ENCODE assay signal across 14 mouse cellular contexts in genomic region chr14:21631665-21632200, GRCm38 (mm10).
A peak's percentile ranks its signal among the peaks of the same experiment; 100 is the strongest.
DNase-seq lines count a peak whose midpoint lies in the region; ATAC-seq lines count a peak whose summit lies in the region.
"Had no signal": no experiment of that assay in that cellular context is flagged by ENCODE, and none has a peak within 500 bp of the region (broad histone marks: within the 10 kb centered on the region; RNA-seq: fewer than 3 reads in every experiment).

No protein-coding gene starts in this region.

- no peak overlapping the region for H3K4me2 ChIP-seq in forebrain, embryonic 16.5 days (ENCODE audit: low read length)
- H3K4me2 ChIP-seq in neural tube, embryonic 13.5 days = no peak overlapping the region
- H3K4me2 ChIP-seq in limb, embryonic 15.5 days = no peak overlapping the region
- H3K4me2 ChIP-seq: heart, embryonic 15.5 days; liver, embryonic 13.5 days had no signal

- H3K27ac ChIP-seq in forebrain, embryonic 10.5 days = 0 out of 2 replicates have a peak overlapping the region, but pooled peaks have one; percentile 2
- no peak overlapping the region for H3K27ac ChIP-seq in forebrain, embryonic 16.5 days (ENCODE audit: low read length)
- peak overlapping the region; percentile 49; the same call in 1 of the 2 replicates for H3K27ac ChIP-seq in neural tube, embryonic 13.5 days (replicated peaks)
- H3K27ac ChIP-seq in limb, embryonic 15.5 days = peak overlapping the region; percentile 12; the same call in 1 of the 2 replicates
- H3K27ac ChIP-seq: heart, embryonic 15.5 days; liver, embryonic 13.5 days had no signal

- no peaks in the 10 kb centered on the region for H3K27me3 ChIP-seq in forebrain, embryonic 10.5 days (ENCODE audit: poor library complexity, severe bottlenecking)
- no peaks in the 10 kb centered on the region for H3K27me3 ChIP-seq in forebrain, embryonic 16.5 days (replicated peaks; ENCODE audit: control insufficient read depth, insufficient read depth, low read length)
- no peaks in the 10 kb centered on the region for H3K27me3 ChIP-seq in neural tube, embryonic 13.5 days
- no peaks in the 10 kb centered on the region for H3K27me3 ChIP-seq in limb, embryonic 15.5 days
- H3K27me3 ChIP-seq: heart, embryonic 15.5 days; liver, embryonic 13.5 days had no signal

- no peak overlapping the region for H3K9ac ChIP-seq in forebrain, embryonic 16.5 days (replicated peaks; ENCODE audit: low read depth, low read length)
- H3K9ac ChIP-seq in neural tube, embryonic 13.5 days = no peak overlapping the region
- no peak overlapping the region for H3K9ac ChIP-seq in limb, embryonic 15.5 days
- H3K9ac ChIP-seq: heart, embryonic 15.5 days; liver, embryonic 13.5 days had no signal

- no peak for DNase-seq in forebrain, embryonic 10.5 days (ENCODE audit: extremely low spot score, low spot score)
- no peak for DNase-seq in neural tube, embryonic 10.5 days (ENCODE audit: extremely low spot score, low spot score)
- DNase-seq in skeletal muscle tissue, adult 2 months (ENCODE audit: low read depth, low spot score) = peak; percentile 32
- no peak for DNase-seq in layer of hippocampus, postnatal 36 days
- DNase-seq in cerebellum, adult 11 months = no peak
- DNase-seq: cerebellum, adult 9-10 months; kidney, postnatal 4 days; liver, embryonic 13.5 days had no signal

- no peaks in the 10 kb centered on the region for H3K9me3 ChIP-seq in forebrain, embryonic 10.5 days
- no peaks in the 10 kb centered on the region for H3K9me3 ChIP-seq in forebrain, embryonic 16.5 days (ENCODE audit: control insufficient read depth, low read length)
- no peaks in the 10 kb centered on the region for H3K9me3 ChIP-seq in neural tube, embryonic 13.5 days
- no peaks in the 10 kb centered on the region for H3K9me3 ChIP-seq in limb, embryonic 15.5 days
- H3K9me3 ChIP-seq: heart, embryonic 15.5 days; liver, embryonic 13.5 days had no signal

- H3K36me3 ChIP-seq in forebrain, embryonic 10.5 days (replicated peaks) = peaks cover 80% of the 10 kb centered on the region
- peaks cover 17% of the 10 kb centered on the region for H3K36me3 ChIP-seq in forebrain, embryonic 16.5 days (ENCODE audit: control insufficient read depth, insufficient read depth)
- peaks cover 61% of the 10 kb centered on the region for H3K36me3 ChIP-seq in neural tube, embryonic 13.5 days
- H3K36me3 ChIP-seq in limb, embryonic 15.5 days = peaks cover 50% of the 10 kb centered on the region

- peaks cover 11% of the 10 kb centered on the region for H3K4me1 ChIP-seq in forebrain, embryonic 10.5 days
- H3K4me1 ChIP-seq in forebrain, embryonic 16.5 days (replicated peaks; ENCODE audit: control insufficient read depth, insufficient read depth, low read length) = no peaks in the 10 kb centered on the region
- H3K4me1 ChIP-seq in neural tube, embryonic 13.5 days (replicated peaks) = no peaks in the 10 kb centered on the region
- peaks cover 10% of the 10 kb centered on the region for H3K4me1 ChIP-seq in limb, embryonic 15.5 days
- H3K4me1 ChIP-seq: heart, embryonic 15.5 days; liver, embryonic 13.5 days had no signal

- no peak for ATAC-seq in forebrain, embryonic 16.5 days
- ATAC-seq in neural tube, embryonic 13.5 days (ENCODE audit: low read depth) = no peak
- no peak for ATAC-seq in limb, embryonic 15.5 days (ENCODE audit: insufficient number of reproducible peaks, low FRiP score, low TSS enrichment, low read depth)
- ATAC-seq: inflammation-experienced regulatory T-cells, adult 6 months; lung, postnatal 0 days had no signal

- no peak overlapping the region for H3K4me3 ChIP-seq in forebrain, embryonic 10.5 days
- no peak overlapping the region for H3K4me3 ChIP-seq in forebrain, embryonic 16.5 days (replicated peaks; ENCODE audit: low read length)
- no peak overlapping the region for H3K4me3 ChIP-seq in neural tube, embryonic 13.5 days
- no peak overlapping the region for H3K4me3 ChIP-seq in limb, embryonic 15.5 days
- H3K4me3 ChIP-seq: heart, embryonic 15.5 days; liver, embryonic 13.5 days had no signal

- WGBS in forebrain, embryonic 10.5 days = 74% methylated on average over 5 of the region's 5 CpGs
- WGBS in forebrain, embryonic 16.5 days = 39% methylated on average over 5 of the region's 5 CpGs
- WGBS in neural tube, embryonic 13.5 days = 76% methylated on average over 5 of the region's 5 CpGs
- WGBS in limb, embryonic 15.5 days = 52% methylated on average over 5 of the region's 5 CpGs
